ENCODE assay signal across 8 mouse cellular contexts in genomic region chr11:88998974-88999722, GRCm38 (mm10). TPM values are rescaled to one million over a fixed set of nuclear protein-coding genes. Genes with fewer than 3 reads are reported as not detected.
A peak's percentile ranks its signal among the peaks of the same experiment; 100 is the strongest.
DNase-seq lines count a peak whose midpoint lies in the region; ATAC-seq and TF ChIP-seq lines count a peak whose summit lies in the region.

TSS of gene Trim25 (plus strand) at chr11:88999376.

- ATAC-seq in heart, embryonic 12.5 days (ENCODE audit: insufficient number of reproducible peaks, low FRiP score): peak; percentile 91
- ATAC-seq in kidney, embryonic 16.5 days (ENCODE audit: low FRiP score, low TSS enrichment): peak; percentile 91
- ATAC-seq in liver, embryonic 13.5 days (ENCODE audit: low read depth): peak; percentile 93

- peak within 1 kb of the TSS; percentile 74 for H3K4me3 ChIP-seq in embryonic fibroblast, embryonic 13.5 days (ENCODE audit: insufficient read depth, low read length)
- H3K4me3 ChIP-seq in heart, embryonic 12.5 days: peak within 1 kb of the TSS; percentile 78
- H3K4me3 ChIP-seq in kidney, embryonic 16.5 days (ENCODE audit: low read length): peak within 1 kb of the TSS; percentile 70
- peak within 1 kb of the TSS; percentile 78 for H3K4me3 ChIP-seq in liver, embryonic 13.5 days (replicated peaks)

- H3K27ac ChIP-seq in embryonic fibroblast, embryonic 13.5 days (ENCODE audit: insufficient read depth, low read length): peak within 1 kb of the TSS; percentile 16; the same call in 1 of the 2 replicates
- peak within 1 kb of the TSS; percentile 34 for H3K27ac ChIP-seq in heart, embryonic 12.5 days (ENCODE audit: poor library complexity, severe bottlenecking)
- 0 out of 2 replicates have a peak within 1 kb of the TSS, but pooled peaks have one; percentile 30 for H3K27ac ChIP-seq in kidney, embryonic 16.5 days (ENCODE audit: low read length)
- peak within 1 kb of the TSS; percentile 80 for H3K27ac ChIP-seq in liver, embryonic 13.5 days

- no peaks in the 10 kb centered on the region for H3K36me3 ChIP-seq in heart, embryonic 12.5 days
- no peaks in the 10 kb centered on the region for H3K36me3 ChIP-seq in kidney, embryonic 16.5 days (ENCODE audit: insufficient read depth, low read length)
- H3K36me3 ChIP-seq in liver, embryonic 13.5 days: peaks cover 17% of the 10 kb centered on the region

- H3K4me1 ChIP-seq in embryonic fibroblast, embryonic 13.5 days (ENCODE audit: control insufficient read depth, insufficient read depth, low read length): peaks cover 10% of the 10 kb centered on the region
- H3K4me1 ChIP-seq in heart, embryonic 12.5 days (replicated peaks): peaks cover 35% of the 10 kb centered on the region
- H3K4me1 ChIP-seq in kidney, embryonic 16.5 days (ENCODE audit: insufficient read depth, low read length): 0 out of 2 replicates have a peak, but pooled peaks cover 9% of the 10 kb centered on the region
- H3K4me1 ChIP-seq in liver, embryonic 13.5 days (replicated peaks): peaks cover 72% of the 10 kb centered on the region

- peak within 1 kb of the TSS; percentile 87 for H3K9ac ChIP-seq in heart, embryonic 12.5 days
- H3K9ac ChIP-seq in kidney, embryonic 16.5 days (replicated peaks; ENCODE audit: low read length): peak within 1 kb of the TSS; percentile 76
- H3K9ac ChIP-seq in liver, embryonic 13.5 days: peak within 1 kb of the TSS; percentile 89

- H3K4me2 ChIP-seq in heart, embryonic 12.5 days: peak within 1 kb of the TSS; percentile 84
- peak within 1 kb of the TSS; percentile 60 for H3K4me2 ChIP-seq in kidney, embryonic 16.5 days (replicated peaks; ENCODE audit: low read depth, low read length)
- peak within 1 kb of the TSS; percentile 91 for H3K4me2 ChIP-seq in liver, embryonic 13.5 days

- WGBS in heart, embryonic 12.5 days: 1% methylated on average over 48 of the region's 48 CpGs
- WGBS in kidney, embryonic 16.5 days: 3% methylated on average over 48 of the region's 48 CpGs
- WGBS in liver, embryonic 13.5 days (ENCODE audit: insufficient replicate concordance): under 1% methylated on average over 48 of the region's 48 CpGs

- TF ChIP-seq CTCF in embryonic fibroblast, embryonic 13.5 days (IDR thresholded peaks at IDR 0.05; ENCODE audit: borderline replicate concordance, insufficient read depth, low read length): peak; percentile 21; the same call in 1 of the 2 replicates

- peak; percentile 75 for DNase-seq in layer of hippocampus, adult 11-12 months (ENCODE audit: low spot score)
- DNase-seq in layer of hippocampus, adult 9-10 months (ENCODE audit: low spot score): no peak
- DNase-seq in liver, embryonic 13.5 days: peak; percentile 92
- peak; percentile 95 for DNase-seq in naive thymus-derived CD4-positive, alpha-beta T cell, adult 2 months (ENCODE audit: low read depth)
- DNase-seq in spleen, postnatal 4 days (ENCODE audit: low spot score in 2 of 2): peak; percentile 94 to 96

- H3K27me3 ChIP-seq in heart, embryonic 12.5 days (replicated peaks): no peaks in the 10 kb centered on the region
- H3K27me3 ChIP-seq in kidney, embryonic 16.5 days (ENCODE audit: insufficient read depth, low read length): no peaks in the 10 kb centered on the region
- no peaks in the 10 kb centered on the region for H3K27me3 ChIP-seq in liver, embryonic 13.5 days

- TF ChIP-seq POLR2A in embryonic fibroblast, embryonic 13.5 days (IDR thresholded peaks at IDR 0.05; ENCODE audit: low read depth, low read length): peak; percentile 98

- H3K9me3 ChIP-seq in heart, embryonic 12.5 days (replicated peaks): no peaks in the 10 kb centered on the region
- H3K9me3 ChIP-seq in kidney, embryonic 16.5 days (ENCODE audit: low read length): no peaks in the 10 kb centered on the region
- no peaks in the 10 kb centered on the region for H3K9me3 ChIP-seq in liver, embryonic 13.5 days (replicated peaks)

RNA-seq across cellular contexts. Expression of gene Trim25, which starts in this region (rescaled TPM):
- polyA plus RNA-seq in embryonic fibroblast, embryonic 13.5 days (2011; ENCODE audit: insufficient read length, low read depth, missing spikeins): 33.7 and 34.2 TPM in 2 replicates
- polyA plus RNA-seq in heart, embryonic 12.5 days (2016; fragmentation: Nextera tagmentation; extraction: Ambion mirVana): 15.2 and 15.3 TPM in 2 replicates
- 17.0 and 17.8 TPM in 2 replicates for polyA plus RNA-seq in kidney, embryonic 16.5 days (2015; fragmentation: Nextera tagmentation; extraction: Ambion mirVana)
- 18.0 and 20.6 TPM in 2 replicates for polyA plus RNA-seq in liver, embryonic 13.5 days (2015; fragmentation: Nextera tagmentation; extraction: Ambion mirVana)

Comparison
In these comparisons a context has a peak if more than half of its experiments do, and no peak if none do; other contexts are left out.
1. H3K27ac ChIP-seq: peak in every context shown above with its lines; median percentile 80 in liver, embryonic 13.5 days; 34 in heart, embryonic 12.5 days; 30 in kidney, embryonic 16.5 days; 16 in embryonic fibroblast, embryonic 13.5 days.